ENCODE assay signal across 1 mouse cellular context in the genomic region with DNA sequence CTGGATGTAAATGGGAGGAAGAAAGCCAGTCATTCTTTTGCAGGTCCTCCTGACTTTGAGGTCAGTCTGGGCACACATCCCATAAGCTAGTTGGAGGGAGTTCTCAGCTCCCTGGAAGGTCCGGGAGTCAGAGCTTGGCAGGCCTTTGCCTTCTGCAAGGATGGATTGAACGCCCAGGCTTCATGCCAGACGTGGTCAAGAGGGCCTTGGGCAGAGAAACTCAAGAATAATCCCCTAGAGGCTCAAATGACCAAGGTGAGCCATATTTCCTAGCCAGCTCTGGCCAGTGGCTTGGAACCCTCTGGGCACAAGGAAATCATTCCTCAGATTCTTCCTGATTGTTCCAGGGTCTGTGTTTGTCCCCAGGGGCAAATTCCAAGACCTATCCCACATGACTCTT.
TF ChIP-seq lines count a peak whose summit lies in the region.

No protein-coding gene starts in this region.

TF ChIP-seq in CH12.LX, 34 proteins besides CTCF, POLR2A, EP300 and RAD21 (continued from another document):
- TF ChIP-seq MXI1 (IDR thresholded peaks at IDR 0.05; ENCODE audit: low read depth, low read length) (no peak), MAZ (IDR thresholded peaks at IDR 0.05; ENCODE audit: low read depth, low read length) (no peak), UBTF (IDR thresholded peaks at IDR 0.05; ENCODE audit: low read depth, low read length) (no peak), ELF1 (IDR thresholded peaks at IDR 0.05; ENCODE audit: low read depth, low read length) (no peak), CHD1 (IDR thresholded peaks at IDR 0.05; ENCODE audit: low read depth, low read length) (no peak)
